In the genomic region with DNA sequence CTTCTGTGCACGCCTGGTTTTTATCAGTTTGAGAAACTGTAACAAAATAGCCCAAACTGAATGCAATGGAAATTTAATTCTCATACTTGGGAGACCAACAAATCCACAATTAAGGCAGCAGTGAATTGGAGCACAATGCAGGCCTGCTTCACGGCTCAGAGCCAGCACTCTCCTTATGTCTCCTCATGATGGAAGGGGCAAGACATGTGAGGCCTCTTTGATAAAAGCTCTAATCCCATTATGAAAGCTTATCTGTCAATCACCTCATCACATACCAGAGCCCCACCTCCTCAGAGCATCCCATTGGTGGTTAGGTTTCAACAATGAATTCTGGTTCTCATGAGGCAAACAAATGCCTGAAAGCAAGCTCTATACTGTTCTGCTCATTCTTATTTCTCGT, we compare ENCODE assay signal across 14 mouse cellular contexts.
"Had no signal": no experiment of that assay in that cellular context is flagged by ENCODE, and none has a peak within 500 bp of the region (broad histone marks: within the 10 kb centered on the region; RNA-seq: fewer than 3 reads in every experiment).

No protein-coding gene starts in this region.

- H3K27ac ChIP-seq: liver, embryonic 13.5 days; midbrain, embryonic 15.5 days; neural tube, embryonic 12.5 days; neural tube, embryonic 15.5 days had no signal

- H3K4me3 ChIP-seq: liver, embryonic 13.5 days; midbrain, embryonic 15.5 days; neural tube, embryonic 12.5 days; neural tube, embryonic 15.5 days had no signal

- H3K36me3 ChIP-seq: liver, embryonic 13.5 days; midbrain, embryonic 15.5 days; neural tube, embryonic 12.5 days; neural tube, embryonic 15.5 days had no signal

- H3K9ac ChIP-seq: liver, embryonic 13.5 days; midbrain, embryonic 15.5 days; neural tube, embryonic 12.5 days; neural tube, embryonic 15.5 days had no signal

- ATAC-seq: midbrain, embryonic 15.5 days had no signal

- DNase-seq: kidney, adult 18-20 months; kidney, adult 9 months; kidney, postnatal 14 days; kidney, postnatal 4 days; liver, embryonic 13.5 days; lung, adult 2 months; lung, postnatal 14 days; lung, postnatal 4 days; thymus, adult 2 months; thymus, postnatal 14 days; thymus, postnatal 4 days had no signal

- H3K27me3 ChIP-seq: liver, embryonic 13.5 days; neural tube, embryonic 12.5 days; neural tube, embryonic 15.5 days had no signal

- H3K4me1 ChIP-seq: liver, embryonic 13.5 days; midbrain, embryonic 15.5 days; neural tube, embryonic 15.5 days had no signal

- H3K4me2 ChIP-seq: liver, embryonic 13.5 days; midbrain, embryonic 15.5 days; neural tube, embryonic 12.5 days; neural tube, embryonic 15.5 days had no signal

- H3K9me3 ChIP-seq: liver, embryonic 13.5 days; midbrain, embryonic 15.5 days; neural tube, embryonic 12.5 days; neural tube, embryonic 15.5 days had no signal
